Mouse (Mus musculus) ovary, adult 18-20 months (tissue): ENCODE results near the gene Scnn1b.

Experiments used
- DNase-seq: peaks from one replicate; pipeline ENCODE4 v3.0.0; 2022; ENCODE audit warnings: low spot score, mixed read lengths

Gene Scnn1b

GRCm38 (mm10) chr7:121864858-121865585 lies at the start of gene Scnn1b:
TSS of gene Scnn1b (plus strand) at chr7:121865038.
- DNase-seq = no peak

- no peak for DNase-seq
Measured at GRCm38 (mm10) chr7:121821632-121822031, 43.2 kb upstream of the Scnn1b start.

GRCm38 (mm10) chr7:121828481-121828880 lies 36.4 kb upstream of the Scnn1b start:
- no peak for DNase-seq

- no peak for DNase-seq
Measured at GRCm38 (mm10) chr7:121835392-121835791, 29.4 kb upstream of the Scnn1b start.

- no peak for DNase-seq
Measured at GRCm38 (mm10) chr7:121836827-121837226, 28.0 kb upstream of the Scnn1b start.

GRCm38 (mm10) chr7:121840810-121841209 lies 24.0 kb upstream of the Scnn1b start:
- DNase-seq = no peak

GRCm38 (mm10) chr7:121842234-121842633 lies 22.6 kb upstream of the Scnn1b start:
- DNase-seq = no peak

GRCm38 (mm10) chr7:121845964-121846363 lies 18.9 kb upstream of the Scnn1b start:
- DNase-seq = no peak

- DNase-seq = no peak
Measured at GRCm38 (mm10) chr7:121848537-121849168, 16.2 kb upstream of the Scnn1b start.

- DNase-seq = no peak
Measured at GRCm38 (mm10) chr7:121857177-121857884, 7.5 kb upstream of the Scnn1b start.

GRCm38 (mm10) chr7:121858939-121859338 lies 5.9 kb upstream of the Scnn1b start:
- no peak for DNase-seq

GRCm38 (mm10) chr7:121871631-121872030 lies 6.8 kb downstream of the Scnn1b start:
- DNase-seq = no peak

- no peak for DNase-seq
Measured at GRCm38 (mm10) chr7:121873998-121874397, 9.2 kb downstream of the Scnn1b start.

- DNase-seq = no peak
Measured at GRCm38 (mm10) chr7:121874784-121875183, 9.9 kb downstream of the Scnn1b start.

- no peak for DNase-seq
Measured at GRCm38 (mm10) chr7:121880246-121880645, 15.4 kb downstream of the Scnn1b start.

- no peak for DNase-seq
Measured at GRCm38 (mm10) chr7:121890636-121891360, 26.0 kb downstream of the Scnn1b start.

GRCm38 (mm10) chr7:121896689-121897088 lies 31.9 kb downstream of the Scnn1b start:
- no peak for DNase-seq

GRCm38 (mm10) chr7:121899311-121899710 lies 34.5 kb downstream of the Scnn1b start:
- no peak for DNase-seq

- DNase-seq = no peak
Measured at GRCm38 (mm10) chr7:121899940-121900339, 35.1 kb downstream of the Scnn1b start.

GRCm38 (mm10) chr7:121902757-121903411 lies 38.0 kb downstream of the Scnn1b start:
- DNase-seq = no peak

GRCm38 (mm10) chr7:121906879-121907278 lies 42.0 kb downstream of the Scnn1b start:
- DNase-seq = no peak

GRCm38 (mm10) chr7:121912250-121912649 lies 47.4 kb downstream of the Scnn1b start:
- no peak for DNase-seq
